9 mouse cellular contexts compared by ENCODE assay signal in the genomic region with DNA sequence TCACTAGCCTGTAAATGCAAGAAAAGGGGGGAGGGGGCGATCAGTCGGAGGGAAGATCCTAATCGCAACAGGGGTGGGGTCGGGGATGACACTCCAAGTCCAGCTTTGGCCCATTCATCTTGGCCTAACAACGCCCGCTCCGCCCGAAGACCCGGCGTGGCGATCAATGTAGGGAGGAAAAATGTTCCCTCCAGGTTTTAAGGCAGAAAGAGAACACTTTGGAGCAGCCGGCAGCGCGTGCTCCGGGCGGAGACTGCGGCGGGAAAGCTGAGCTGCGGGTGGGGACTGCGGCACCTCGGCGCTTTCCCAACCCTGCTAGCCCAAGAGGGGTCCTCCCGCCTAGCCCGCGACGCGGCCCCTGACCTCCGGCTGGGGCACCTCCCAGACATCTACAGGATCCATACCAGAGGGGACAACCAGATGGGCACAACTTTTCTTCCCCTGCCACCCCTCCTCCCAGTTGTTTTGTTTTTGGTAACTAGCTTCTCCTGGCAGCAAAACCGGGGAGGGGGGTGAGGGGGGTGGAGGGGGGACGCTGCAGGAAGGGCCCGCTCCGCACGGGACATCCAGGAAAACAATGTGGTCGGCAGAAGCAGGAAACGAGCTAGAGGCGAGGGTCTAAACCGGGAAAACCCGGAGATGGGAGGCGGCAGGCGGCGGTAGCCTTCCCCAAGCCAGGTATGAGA. TPM values are rescaled to one million over a fixed set of nuclear protein-coding genes. Genes with fewer than 3 reads are reported as not detected.
DNase-seq lines count a peak whose midpoint lies in the region; ATAC-seq and TF ChIP-seq lines count a peak whose summit lies in the region.
"Had no signal": no experiment of that assay in that cellular context is flagged by ENCODE, and none has a peak within 500 bp of the region (broad histone marks: within the 10 kb centered on the region; RNA-seq: fewer than 3 reads in every experiment).

No protein-coding gene starts in this region.

- peak overlapping the region; percentile 82 for H3K4me3 ChIP-seq in intestine, embryonic 14.5 days (ENCODE audit: low read depth, low read length)
- peak overlapping the region; percentile 70 for H3K4me3 ChIP-seq in limb, embryonic 10.5 days
- H3K4me3 ChIP-seq in midbrain, embryonic 15.5 days = peak overlapping the region; percentile 68
- peak overlapping the region; percentile 94 for H3K4me3 ChIP-seq in testis, adult 2 months (ENCODE audit: control insufficient read depth, low read depth, low read length)

- peak; percentile 97 for DNase-seq in heart, adult 11 months
- no peak for DNase-seq in heart, postnatal 25 days (ENCODE audit: low spot score)
- peak; percentile 64 for DNase-seq in cerebellum, adult 9-10 months
- DNase-seq in gastrocnemius, adult 18-20 months (ENCODE audit: low spot score) = peak; percentile 29
- DNase-seq in intestine, embryonic 14.5 days (ENCODE audit: low spot score) = peak; percentile 70
- DNase-seq in limb, embryonic 10.5 days (ENCODE audit: low spot score) = peak; percentile 75

- TF ChIP-seq CTCF in testis, adult 2 months (IDR thresholded peaks at IDR 0.05; ENCODE audit: control insufficient read depth, insufficient read depth, insufficient replicate concordance, low read depth, low read length) = no peak

- intact Hi-C loops in heart, postnatal 25 days (cut with DNase I) = loop anchor here (2.0 to 5.0 kb wide), 5 partner anchors 43 to 178 kb away; no protein-coding TSS in a partner anchor

- no peaks in the 10 kb centered on the region for H3K27me3 ChIP-seq in intestine, embryonic 14.5 days (replicated peaks; ENCODE audit: control insufficient read depth, insufficient read depth, low read length)
- H3K27me3 ChIP-seq in limb, embryonic 10.5 days (ENCODE audit: low read depth, poor library complexity, severe bottlenecking) = no peaks in the 10 kb centered on the region
- H3K27me3 ChIP-seq in midbrain, embryonic 15.5 days (replicated peaks) = no peaks in the 10 kb centered on the region
- H3K27me3 ChIP-seq in testis, adult 2 months (ENCODE audit: control insufficient read depth, insufficient read depth, low read length) = no peaks in the 10 kb centered on the region
- H3K27me3 ChIP-seq: Patski had no signal

- H3K27ac ChIP-seq in intestine, embryonic 14.5 days (ENCODE audit: low read depth) = peak overlapping the region; percentile 91
- H3K27ac ChIP-seq in limb, embryonic 10.5 days = peak overlapping the region; percentile 93
- peak overlapping the region; percentile 91 for H3K27ac ChIP-seq in midbrain, embryonic 15.5 days
- H3K27ac ChIP-seq in testis, adult 2 months (ENCODE audit: control insufficient read depth, insufficient read depth, low read depth, low read length) = peak overlapping the region; percentile 94; the same call in 1 of the 2 replicates

- no peaks in the 10 kb centered on the region for H3K36me3 ChIP-seq in intestine, embryonic 14.5 days (ENCODE audit: control insufficient read depth, insufficient read depth, low read length)
- H3K36me3 ChIP-seq in limb, embryonic 10.5 days = no peaks in the 10 kb centered on the region
- no peaks in the 10 kb centered on the region for H3K36me3 ChIP-seq in midbrain, embryonic 15.5 days (replicated peaks)
- H3K36me3 ChIP-seq in testis, adult 2 months (ENCODE audit: control insufficient read depth, insufficient read depth, low read length) = no peaks in the 10 kb centered on the region

- no peak for ATAC-seq in intestine, embryonic 14.5 days (replicated peaks; ENCODE audit: low FRiP score, low TSS enrichment, low read depth)
- ATAC-seq in midbrain, embryonic 15.5 days (replicated peaks) = no peak

- no peak for TF ChIP-seq POLR2A in testis, adult 2 months (IDR thresholded peaks at IDR 0.05; ENCODE audit: control insufficient read depth, low read depth, low read length)

- H3K4me2 ChIP-seq in intestine, embryonic 14.5 days (ENCODE audit: low read length) = peak overlapping the region; percentile 82
- H3K4me2 ChIP-seq in midbrain, embryonic 15.5 days = peak overlapping the region; percentile 90

- H3K4me1 ChIP-seq in intestine, embryonic 14.5 days (replicated peaks; ENCODE audit: control insufficient read depth, insufficient read depth, low read length) = peaks cover 47% of the 10 kb centered on the region
- H3K4me1 ChIP-seq in limb, embryonic 10.5 days = peaks cover 56% of the 10 kb centered on the region
- peaks cover 44% of the 10 kb centered on the region for H3K4me1 ChIP-seq in midbrain, embryonic 15.5 days
- H3K4me1 ChIP-seq in testis, adult 2 months (ENCODE audit: control insufficient read depth, insufficient read depth, low read length) = peaks cover 7% of the 10 kb centered on the region

- under 1% methylated on average over 41 of the region's 41 CpGs for WGBS in intestine, embryonic 14.5 days
- under 1% methylated on average over 41 of the region's 41 CpGs for WGBS in limb, embryonic 10.5 days
- under 1% methylated on average over 41 of the region's 41 CpGs for WGBS in midbrain, embryonic 15.5 days

- H3K9ac ChIP-seq in intestine, embryonic 14.5 days (ENCODE audit: low read length) = peak overlapping the region; percentile 75
- peak overlapping the region; percentile 76 for H3K9ac ChIP-seq in midbrain, embryonic 15.5 days

- H3K9me3 ChIP-seq in intestine, embryonic 14.5 days (ENCODE audit: control insufficient read depth, low read length) = no peaks in the 10 kb centered on the region
- H3K9me3 ChIP-seq in limb, embryonic 10.5 days (replicated peaks) = no peaks in the 10 kb centered on the region
- no peaks in the 10 kb centered on the region for H3K9me3 ChIP-seq in midbrain, embryonic 15.5 days

RNA-seq across cellular contexts. Expression of a gene that starts 1.4 kb away (rescaled TPM):
- total RNA-seq in heart, postnatal 25 days (2021) = 10 to 100 TPM; 22.8 to 24.3 TPM
- 10 to 100 TPM in 1 of 2 experiments, 1 to 10 TPM in 1; 8.4 to 13.2 TPM for total RNA-seq in gastrocnemius, adult 18-20 months (2021)
- polyA plus RNA-seq in intestine, embryonic 14.5 days (2014; fragmentation: Nextera tagmentation; extraction: Ambion mirVana) = 14.3 and 16.4 TPM in 2 replicates
- 16.5 and 17.2 TPM in 2 replicates for polyA plus RNA-seq in limb, embryonic 10.5 days (2016; fragmentation: Nextera tagmentation; extraction: Ambion mirVana)
- 24.5 and 25.3 TPM in 2 replicates for polyA plus RNA-seq in midbrain, embryonic 15.5 days (2015; fragmentation: Nextera tagmentation; extraction: Ambion mirVana)
- 12.4 and 12.6 TPM in 2 replicates for polyA plus RNA-seq in testis, adult 2 months (2012; rRNA removed)

RNA-seq across cellular contexts. Expression of a gene that starts 2.0 kb away (rescaled TPM):
- total RNA-seq in heart, postnatal 25 days (2021) = under 1 TPM; 0.73 to 0.88 TPM
- under 1 TPM; 0.24 to 0.39 TPM for total RNA-seq in gastrocnemius, adult 18-20 months (2021)
- 2.8 and 3.0 TPM in 2 replicates for polyA plus RNA-seq in intestine, embryonic 14.5 days (2014; fragmentation: Nextera tagmentation; extraction: Ambion mirVana)
- 4.3 and 4.6 TPM in 2 replicates for polyA plus RNA-seq in limb, embryonic 10.5 days (2016; fragmentation: Nextera tagmentation; extraction: Ambion mirVana)
- 1.1 and 1.4 TPM in 2 replicates for polyA plus RNA-seq in midbrain, embryonic 15.5 days (2015; fragmentation: Nextera tagmentation; extraction: Ambion mirVana)
- polyA plus RNA-seq in testis, adult 2 months (2012; rRNA removed) = 1.3 TPM in 2 replicates
